Mouse (Mus musculus) hindbrain, embryonic 11.5 days (tissue): ENCODE results near the gene Spsb2. TPM values are rescaled to one million over a fixed set of nuclear protein-coding genes. Genes with fewer than 3 reads are reported as not detected.

Experiments used
- ATAC-seq: fragments of 200-750 bp; cut with Nextera tagmentation; 2 replicates; pipeline ENCODE4 v1.8.0; 2017; ENCODE audit warnings: mild to moderate bottlenecking, moderate TSS enrichment, moderate library complexity; ENCODE audit not compliant: low FRiP score
- DNase-seq: peaks from one replicate; pipeline ENCODE4 v3.0.0-alpha.2; 2015; ENCODE audit warnings: low spot score
- H3K27ac ChIP-seq: fragments of 300-500 bp; sonication (generic); 2 replicates; pipeline ENCODE4 v1.5.1; 2014; ENCODE audit warnings: mild to moderate bottlenecking, low read depth, low read length
- H3K27me3 ChIP-seq: fragments of 300-500 bp; sonication (generic); 2 replicates; pipeline ENCODE4 v1.6.1; 2014; ENCODE audit warnings: mild to moderate bottlenecking, low read length, moderate library complexity, mixed read lengths; ENCODE audit not compliant: control insufficient read depth, insufficient read depth
- H3K36me3 ChIP-seq: fragments of 300-500 bp; sonication (generic); 2 replicates; pipeline ENCODE4 v1.6.1; 2014; ENCODE audit warnings: mild to moderate bottlenecking, low read length, moderate library complexity, mixed read lengths; ENCODE audit not compliant: control insufficient read depth, insufficient read depth
- H3K4me1 ChIP-seq: fragments of 300-500 bp; sonication (generic); replicated peaks from 2 replicates; pipeline ENCODE4 v1.6.1; 2014; ENCODE audit warnings: low read length, mixed read lengths; ENCODE audit not compliant: control insufficient read depth, insufficient read depth
- H3K4me2 ChIP-seq: fragments of 300-500 bp; sonication (generic); replicated peaks from 2 replicates; pipeline ENCODE4 v1.6.1; 2014; ENCODE audit warnings: mild to moderate bottlenecking, low read depth, low read length
- H3K4me3 ChIP-seq: fragments of 300-500 bp; sonication (generic); 2 replicates; pipeline ENCODE4 v1.5.1; 2014; ENCODE audit warnings: low read depth, low read length
- H3K9ac ChIP-seq: fragments of 300-500 bp; sonication (generic); 2 replicates; pipeline ENCODE4 v1.6.1; 2014; ENCODE audit warnings: low read depth, low read length
- H3K9me3 ChIP-seq: fragments of 300-500 bp; sonication (generic); 2 replicates; pipeline ENCODE4 v1.6.1; 2016; ENCODE audit warnings: low read length; ENCODE audit not compliant: control insufficient read depth
- WGBS: fragments of 180-500 bp; shearing (Covaris S2); extraction: QIAGEN DNeasy Blood & Tissue Kit; methylation state at CpG from one replicate; pipeline ENCODE4 v1.1.7; 2014; 5-methylcytosine and 5-hydroxymethylcytosine counted together
- polyA plus RNA-seq: library from polyadenylated mRNA; unstranded; fragments of >200 nt; fragmentation: Nextera tagmentation; extraction: Ambion mirVana; gene quantifications from 2 replicates; pipeline ENCODE4 v1.2.1, GENCODE M21; 2014

Gene Spsb2
- polyA plus RNA-seq, 1 experiment from 2014 or later, result 6.7 TPM

DNA sequence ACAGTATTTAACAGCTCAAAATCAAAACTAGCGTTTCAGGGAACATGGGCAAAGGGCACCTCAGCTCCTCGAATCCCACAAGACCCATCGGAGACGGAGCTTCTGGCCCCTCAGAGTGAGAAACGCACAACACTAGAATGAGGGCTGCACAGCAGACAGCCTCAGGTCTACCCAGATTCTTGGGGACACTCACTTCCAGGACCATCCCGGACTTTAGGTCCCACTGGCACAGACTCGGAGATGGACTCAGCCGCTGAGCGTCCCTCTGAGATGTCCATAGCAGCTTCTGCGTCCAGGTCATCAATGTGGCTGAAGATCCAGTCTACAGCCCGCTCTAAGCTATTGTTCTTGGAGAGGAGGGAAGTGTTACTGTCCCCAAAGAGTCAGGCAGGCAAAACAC is 8.7 kb downstream of the Spsb2 start:
- Histone ChIP-seq H3K4me3 (no peak overlapping the region), H3K4me2 (no peak overlapping the region), H3K9ac (no peak overlapping the region), H3K9me3 (no peaks in the 10 kb centered on the region), H3K27me3 (no peaks in the 10 kb centered on the region), H3K4me1 (peaks cover 7% of the 10 kb centered on the region), H3K27ac (no peak overlapping the region), H3K36me3 (peaks cover 20% of the 10 kb centered on the region)
- no peak for ATAC-seq
- WGBS, result 95% methylated on average over 11 of the region's 11 CpGs
- no peak for DNase-seq

DNA sequence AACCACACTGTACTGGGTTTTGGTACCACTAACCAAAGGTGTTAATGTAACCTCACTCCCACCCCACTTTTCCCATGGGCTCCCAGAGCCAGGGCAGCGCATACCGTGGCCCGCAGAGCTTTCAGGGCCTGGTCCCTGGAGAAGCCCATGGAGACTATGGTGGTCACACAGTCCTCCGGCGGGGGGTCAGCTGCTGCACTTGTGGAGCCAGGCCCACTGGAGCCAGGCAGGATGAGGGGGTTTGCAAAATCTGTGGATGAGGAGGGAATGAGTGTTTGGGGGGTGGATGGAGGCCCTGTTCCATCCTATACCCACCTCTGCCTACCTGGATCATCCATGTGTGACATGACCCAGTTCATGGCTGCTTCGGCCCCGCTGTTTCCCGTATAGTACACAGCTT is 9.1 kb downstream of the Spsb2 start:
- Histone ChIP-seq H3K9ac (no peak overlapping the region), H3K9me3 (no peaks in the 10 kb centered on the region), H3K4me3 (no peak overlapping the region), H3K4me1 (peaks cover 7% of the 10 kb centered on the region), H3K27ac (no peak overlapping the region), H3K36me3 (peaks cover 20% of the 10 kb centered on the region), H3K4me2 (no peak overlapping the region), H3K27me3 (no peaks in the 10 kb centered on the region)
- DNase-seq (no peak), ATAC-seq (no peak)
- 97% methylated on average over 8 of the region's 8 CpGs for WGBS

DNA sequence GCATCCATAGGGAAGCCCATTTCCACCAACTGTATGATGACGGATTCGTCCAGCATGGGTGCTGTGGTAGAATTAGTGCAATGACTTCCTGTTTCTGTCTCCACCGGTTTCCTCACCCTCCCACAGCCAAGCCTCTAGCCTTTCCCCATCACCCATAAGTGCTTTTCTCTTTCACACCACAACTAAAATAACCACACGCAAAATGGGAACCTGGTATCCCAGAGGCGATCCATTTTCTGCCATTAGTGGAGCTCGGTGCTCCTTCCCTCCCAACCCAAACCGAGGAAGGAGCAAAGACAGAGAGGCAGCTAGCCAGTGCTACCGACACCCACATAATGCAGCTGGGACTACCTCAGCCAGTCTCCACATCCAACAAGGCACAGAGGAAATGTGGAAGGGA is 9.5 kb downstream of the Spsb2 start:
- no peak overlapping the region for H3K4me2 ChIP-seq
- H3K36me3 ChIP-seq, result peaks cover 20% of the 10 kb centered on the region
- peaks cover 4% of the 10 kb centered on the region for H3K4me1 ChIP-seq
- H3K27ac ChIP-seq, result no peak overlapping the region
- DNase-seq, result no peak
- WGBS, result 92% methylated on average over 8 of the region's 8 CpGs
- no peak for ATAC-seq
- no peaks in the 10 kb centered on the region for H3K27me3 ChIP-seq
- no peaks in the 10 kb centered on the region for H3K9me3 ChIP-seq
- H3K9ac ChIP-seq, result no peak overlapping the region
- H3K4me3 ChIP-seq, result no peak overlapping the region

DNA sequence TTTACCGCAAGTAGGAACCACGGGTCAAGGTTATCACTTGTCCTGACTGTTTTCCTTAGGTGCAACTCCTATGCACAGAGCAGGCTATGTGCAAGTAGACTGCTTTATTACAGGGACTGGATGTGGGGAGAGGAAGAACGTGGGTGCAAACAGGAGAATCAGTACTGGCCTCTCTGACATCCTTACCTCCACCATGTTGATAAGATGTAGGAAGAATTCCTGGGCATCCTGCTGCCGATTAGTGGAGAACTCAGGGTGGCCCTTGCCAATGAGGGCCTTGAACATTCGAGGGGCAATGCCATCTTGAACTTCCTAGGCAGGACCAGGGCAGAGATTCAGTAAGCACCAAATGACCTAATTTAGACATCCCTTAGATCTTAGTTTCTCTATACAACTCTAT is 12.4 kb downstream of the Spsb2 start:
- no peaks in the 10 kb centered on the region for H3K9me3 ChIP-seq
- no peak overlapping the region for H3K4me3 ChIP-seq
- H3K9ac ChIP-seq, result no peak overlapping the region
- no peak for ATAC-seq
- H3K27ac ChIP-seq, result no peak overlapping the region
- WGBS, result 90% methylated on average over 5 of the region's 5 CpGs
- H3K4me1 ChIP-seq, result no peaks in the 10 kb centered on the region
- H3K36me3 ChIP-seq, result peaks cover 31% of the 10 kb centered on the region
- no peak overlapping the region for H3K4me2 ChIP-seq
- no peak for DNase-seq
- no peaks in the 10 kb centered on the region for H3K27me3 ChIP-seq

DNA sequence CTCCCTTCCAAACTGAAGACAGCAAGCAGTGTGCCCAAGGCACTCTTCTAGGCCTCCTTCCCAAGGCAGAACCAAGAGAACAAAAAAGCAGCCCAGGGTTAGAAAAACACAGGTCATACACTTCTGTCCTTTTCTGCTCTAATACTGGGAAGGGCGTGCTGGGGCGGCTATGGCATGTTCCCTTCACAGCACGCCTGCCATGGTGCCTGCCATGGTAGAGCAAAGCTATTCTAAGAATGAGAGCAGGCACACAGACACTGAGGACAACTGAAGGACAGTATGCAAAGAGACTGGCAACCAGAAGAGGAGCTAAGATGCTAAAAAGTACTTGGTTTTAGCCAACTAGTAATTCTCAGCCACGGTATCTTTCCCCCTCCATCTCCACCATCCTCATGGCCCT is 13.6 kb downstream of the Spsb2 start:
- ATAC-seq, result no peak
- Histone ChIP-seq H3K27me3 (no peaks in the 10 kb centered on the region), H3K4me2 (no peak overlapping the region), H3K9me3 (no peaks in the 10 kb centered on the region), H3K9ac (no peak overlapping the region), H3K4me1 (no peaks in the 10 kb centered on the region), H3K4me3 (no peak overlapping the region), H3K27ac (no peak overlapping the region), H3K36me3 (peaks cover 31% of the 10 kb centered on the region)
- no peak for DNase-seq
- WGBS, result 98% methylated on average over 4 of the region's 4 CpGs

DNA sequence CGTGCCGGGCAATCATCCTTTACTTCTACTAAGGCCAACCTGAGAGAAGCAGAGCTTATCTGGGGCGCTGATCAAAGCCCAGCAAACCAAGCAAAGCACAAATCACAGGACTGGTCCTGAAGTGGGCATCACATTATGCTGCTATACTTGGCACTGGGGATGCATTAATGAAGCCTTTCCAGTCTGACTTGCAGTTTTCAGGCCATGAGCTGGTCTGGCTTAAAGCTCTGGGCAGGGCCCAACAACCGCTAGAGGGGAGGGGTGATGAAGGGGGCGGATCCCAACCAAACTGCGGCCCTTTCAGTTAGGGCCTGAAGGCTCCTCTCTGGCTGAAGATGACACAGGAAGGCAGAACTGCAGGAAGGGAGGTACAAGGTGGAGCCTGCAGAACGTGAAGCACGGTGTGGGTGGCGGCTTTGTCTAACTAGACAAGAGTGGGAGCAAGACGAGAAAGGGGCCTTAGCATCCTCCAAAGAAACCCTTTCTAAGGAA is 19.7 kb downstream of the Spsb2 start:
- Histone ChIP-seq H3K4me2 (peak overlapping the region; percentile 77), H3K27ac (0 out of 2 replicates have a peak overlapping the region, but pooled peaks have one; percentile 1), H3K9me3 (no peaks in the 10 kb centered on the region), H3K9ac (peak overlapping the region; percentile 64), H3K4me1 (peaks cover 8% of the 10 kb centered on the region), H3K4me3 (peak overlapping the region; percentile 68), H3K27me3 (no peaks in the 10 kb centered on the region), H3K36me3 (peaks cover 17% of the 10 kb centered on the region)
- 25% methylated on average over 10 of the region's 10 CpGs for WGBS
- ATAC-seq, result no peak
- no peak for DNase-seq

DNA sequence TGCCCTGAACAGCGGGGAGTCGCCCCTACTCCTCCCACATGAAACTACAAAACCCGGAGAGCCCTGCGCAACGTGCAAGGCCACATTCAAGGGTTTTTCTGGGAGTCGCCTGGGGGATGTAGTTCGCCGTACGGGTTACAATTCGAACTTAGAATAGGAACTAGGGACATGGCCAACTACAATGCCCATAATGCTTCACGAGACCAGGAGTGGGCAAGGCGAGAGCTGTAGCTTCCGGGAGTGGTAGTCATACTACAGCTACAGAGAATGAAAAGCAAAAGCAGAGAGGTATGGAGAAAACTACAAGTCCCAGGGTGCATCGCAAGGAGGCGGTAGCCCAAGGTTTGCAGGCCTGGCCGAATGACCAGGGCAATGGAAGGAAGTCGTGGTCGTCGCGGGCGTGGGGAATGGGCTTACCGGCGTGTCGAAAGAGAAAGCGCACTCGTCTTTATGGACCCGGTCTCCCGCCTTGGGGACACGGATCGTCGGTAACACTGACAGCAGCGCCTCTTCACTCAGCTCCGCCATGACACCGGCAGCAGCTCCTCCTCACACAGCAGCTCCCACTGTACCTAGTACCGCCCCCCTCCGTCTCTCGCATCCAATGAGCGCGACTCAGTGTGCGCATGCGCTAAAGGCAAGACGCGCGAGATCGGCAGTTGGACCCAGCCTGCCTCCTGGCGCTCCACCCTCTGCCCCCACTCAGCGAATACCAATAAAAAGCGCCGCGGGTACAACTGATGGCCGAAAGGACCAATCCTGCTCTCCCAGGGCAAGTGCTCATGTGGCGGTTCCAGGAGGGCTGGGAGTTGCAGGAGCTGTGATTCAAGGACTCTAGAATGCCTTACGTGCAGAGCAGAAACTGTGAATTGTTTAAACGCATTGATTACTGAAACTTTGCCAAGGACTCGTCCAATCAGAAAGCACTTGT is 20.7 kb downstream of the Spsb2 start, which contains the start of the genes Usp5 and Cdca3:
TSS of gene Usp5 (minus strand) at position 617 of the 931 bp plus-strand sequence.
TSS of gene Cdca3 (plus strand) at position 680 of the 931 bp plus-strand sequence.
- no peaks in the 10 kb centered on the region for H3K9me3 ChIP-seq
- under 1% methylated on average over 55 of the region's 55 CpGs for WGBS

DNA sequence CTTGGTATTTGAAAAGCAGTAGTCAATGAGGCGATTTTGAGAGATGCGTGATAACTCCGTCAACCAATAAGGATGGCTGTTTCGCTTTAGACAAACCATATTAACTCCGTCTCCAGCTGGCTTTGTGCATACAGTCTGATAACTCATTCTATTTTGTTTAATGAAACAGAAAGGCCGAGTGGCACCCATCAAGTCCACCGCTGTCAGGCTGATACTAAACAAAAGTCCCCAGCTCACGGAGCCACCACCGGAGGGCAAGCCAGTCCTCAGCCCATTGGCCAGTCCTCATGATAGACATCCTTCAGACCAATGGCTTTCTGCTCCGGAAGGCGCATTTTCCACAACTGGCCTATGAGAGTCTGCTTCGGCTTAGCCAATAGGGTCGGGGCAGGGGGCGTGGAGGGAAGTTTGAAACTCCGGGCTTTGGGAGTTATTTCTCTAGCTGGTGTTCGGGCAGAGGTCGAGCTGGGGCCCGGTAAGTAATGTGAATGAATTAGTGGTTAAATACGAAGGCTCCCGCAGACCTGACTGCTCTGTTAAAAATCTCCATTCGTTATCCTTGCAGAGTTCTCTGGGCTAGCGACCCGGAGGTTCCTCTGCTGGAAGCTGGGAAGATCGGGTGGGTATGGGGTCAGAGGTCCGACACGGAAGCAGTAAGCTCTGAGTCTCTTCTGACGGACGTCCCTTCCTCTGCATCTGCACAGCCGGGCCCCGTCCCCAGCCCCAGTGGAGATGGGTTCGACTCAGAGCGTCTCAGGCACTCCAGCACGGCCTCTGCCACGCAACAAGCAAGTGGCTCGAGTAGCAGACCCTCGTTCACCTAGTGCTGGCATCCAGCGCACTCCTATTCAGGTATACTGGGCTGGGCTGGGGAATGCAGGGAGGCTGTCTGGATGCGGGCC is 21.6 kb downstream of the Spsb2 start:
- DNase-seq, result peak; percentile 89
- H3K4me1 ChIP-seq, result peaks cover 8% of the 10 kb centered on the region
- peak overlapping the region; percentile 77; the same call in 1 of the 2 replicates for H3K27ac ChIP-seq
- peak; percentile 90 for ATAC-seq
- H3K9me3 ChIP-seq, result no peaks in the 10 kb centered on the region
- H3K4me2 ChIP-seq, result peak overlapping the region; percentile 85
- under 1% methylated on average over 38 of the region's 38 CpGs for WGBS
- 0 out of 2 replicates have a peak, but pooled peaks cover 3% of the 10 kb centered on the region for H3K36me3 ChIP-seq
- peak overlapping the region; percentile 68 for H3K4me3 ChIP-seq
- H3K27me3 ChIP-seq, result no peaks in the 10 kb centered on the region
- H3K9ac ChIP-seq, result peak overlapping the region; percentile 78

More for the DNA sequence above, 20.7 kb downstream of the Spsb2 start, which contains the start of the genes Usp5 and Cdca3:
- no peaks in the 10 kb centered on the region for H3K27me3 ChIP-seq
- peak within 1 kb of the TSS; percentile 78 for H3K9ac ChIP-seq
- peak; percentile 96 for ATAC-seq
- H3K27ac ChIP-seq, result peak within 1 kb of the TSS; percentile 77; the same call in 1 of the 2 replicates
- H3K4me3 ChIP-seq, result peak within 1 kb of the TSS; percentile 68
- H3K36me3 ChIP-seq, result peaks cover 8% of the 10 kb centered on the region; the same call in 1 of the 2 replicates
- peak within 1 kb of the TSS; percentile 85 for H3K4me2 ChIP-seq
- peak; percentile 99 for DNase-seq
- H3K4me1 ChIP-seq, result peaks cover 8% of the 10 kb centered on the region
